Mouse (Mus musculus) kidney, adult 2 months (tissue): ENCODE results near the gene Eif4a1.

Source experiments
- CTCF ChIP-seq: fragments of 200-500 bp; conservative IDR thresholded peaks from 2 replicates; pipeline ENCODE4 v1.5.1; 2011; ENCODE audit warnings: low read depth, mild to moderate bottlenecking, control low read depth, low read length, moderate library complexity, mixed read lengths; ENCODE audit not compliant: insufficient read depth, insufficient read length
- POLR2A ChIP-seq: fragments of 200-500 bp; IDR thresholded peaks from one replicate; pipeline ENCODE4 v1.6.1; 2011; ENCODE audit warnings: low read depth, low read length, control low read depth

DNA sequence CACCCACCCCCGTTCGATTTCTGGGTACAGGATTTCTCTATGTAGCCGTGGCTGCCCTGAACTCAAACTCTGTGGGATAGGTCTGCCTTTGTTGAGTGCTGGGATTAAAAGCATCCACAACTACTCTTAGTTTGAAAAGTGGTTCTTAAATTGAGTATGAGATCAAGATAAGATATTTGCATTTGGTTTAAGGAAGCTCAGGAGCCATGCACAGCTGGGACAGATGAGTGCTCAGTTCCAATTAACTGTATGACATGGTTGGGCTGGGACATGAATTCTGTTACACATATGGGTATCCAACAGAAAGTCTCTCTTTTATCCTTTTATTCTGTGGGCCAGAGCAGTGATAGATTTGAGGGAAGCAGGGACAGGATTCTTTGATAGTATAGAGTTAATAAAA, 36.8 kb downstream of the Eif4a1 start:
- no peak for TF ChIP-seq POLR2A
- no peak for TF ChIP-seq CTCF
